Mouse (Mus musculus) layer of hippocampus, postnatal 14 days (tissue): Measurements from ENCODE around the gene Cyp8b1. TPM values are rescaled to one million over a fixed set of nuclear protein-coding genes. Genes with fewer than 3 reads are reported as not detected.

Source experiments
- DNase-seq, 2 experiments: peaks; one replicate each; pipeline ENCODE4 v3.0.0; 2021 to 2022; ENCODE audit warnings: low spot score in 2 of 2, mixed read lengths in 1 of 2
- total RNA-seq, 2 experiments: library from RNA; stranded (reverse); gene quantifications; 2 replicates each; pipeline ENCODE4 v1.2.3; 2021

The Cyp8b1 gene
- total RNA-seq, 2 experiments from 2014 or later = not detected

DNA sequence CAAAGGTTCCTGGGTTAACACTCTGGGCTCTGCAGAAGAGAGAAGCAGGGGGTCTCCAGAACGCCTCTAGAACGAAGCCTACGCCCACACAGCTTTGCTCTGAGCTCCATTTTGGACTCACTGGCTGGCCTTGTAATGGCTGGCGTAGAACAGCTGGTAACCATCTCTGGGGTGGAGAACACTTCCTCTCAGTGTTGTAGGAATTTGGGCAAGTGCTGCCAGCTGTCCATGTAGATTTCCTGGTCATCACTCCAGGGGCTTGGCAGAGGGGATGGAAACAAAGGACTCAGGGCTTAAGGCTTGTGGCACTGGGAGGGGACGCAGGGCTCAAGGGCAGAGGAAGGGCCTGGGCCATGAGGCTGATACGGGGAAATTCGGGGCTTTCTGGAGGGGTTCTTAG is 21.7 kb downstream of the Cyp8b1 start:
- DNase-seq = no peak

- DNase-seq = no peak
Measured at GRCm38 (mm10) chr9:121892057-121892687, 23.9 kb downstream of the Cyp8b1 start.

DNA sequence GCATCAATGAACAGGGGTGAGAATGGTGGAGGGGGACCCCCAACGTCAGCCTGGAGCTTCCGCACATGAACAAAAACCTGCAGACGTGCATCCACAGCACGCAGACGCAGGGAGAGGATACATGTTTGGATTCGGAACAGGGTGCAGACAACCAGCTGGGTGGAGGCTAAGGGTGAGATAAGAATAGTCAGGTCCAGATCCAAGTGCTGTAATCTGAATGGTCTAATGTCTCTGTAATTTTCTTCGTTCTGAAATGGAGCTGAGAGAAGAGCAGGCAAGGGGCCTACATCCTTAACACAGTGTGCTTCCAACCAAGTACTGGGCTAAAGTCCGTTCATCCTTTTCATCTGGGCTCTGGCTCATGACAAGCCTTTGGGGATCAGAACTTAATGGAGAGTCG is 24.8 kb downstream of the Cyp8b1 start:
- DNase-seq = no peak

DNA sequence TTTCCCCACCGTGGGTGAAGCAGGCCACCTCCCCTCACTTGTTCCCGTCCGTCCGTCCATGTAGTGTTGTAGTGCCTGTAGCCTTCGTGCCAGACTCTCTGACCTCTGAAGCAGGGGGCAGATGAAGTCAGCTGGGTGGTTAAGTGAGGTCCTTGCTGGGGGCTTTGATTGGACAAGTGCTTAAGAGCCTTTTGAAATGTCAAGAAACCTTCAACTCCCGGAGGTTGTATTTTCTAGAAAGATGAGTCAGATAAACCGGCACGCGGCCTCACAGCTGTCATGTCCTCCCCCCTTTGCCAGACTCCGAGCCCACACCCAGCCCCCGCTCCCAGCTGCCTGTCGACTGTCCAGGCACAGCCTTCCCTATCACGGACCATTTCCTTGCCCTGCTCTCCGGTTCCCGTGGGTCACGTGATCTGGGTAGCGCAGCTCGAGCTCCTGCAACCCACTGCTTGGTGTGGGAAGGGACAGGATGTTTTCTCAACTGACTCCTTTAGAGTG is 25.6 kb downstream of the Cyp8b1 start:
- peak in 1 of 2 experiments; percentile 16 for DNase-seq

- no peak for DNase-seq
Measured at GRCm38 (mm10) chr9:121889927-121890440, 26.1 kb downstream of the Cyp8b1 start.

- DNase-seq = no peak
Measured at GRCm38 (mm10) chr9:121882015-121882457, 34.1 kb downstream of the Cyp8b1 start.

- peak in 1 of 2 experiments; percentile 52 for DNase-seq
Measured at GRCm38 (mm10) chr9:121881301-121881700, 34.8 kb downstream of the Cyp8b1 start.

GRCm38 (mm10) chr9:121880840-121881239 is 35.3 kb downstream of the Cyp8b1 start:
- peak; percentile 59 to 61 for DNase-seq

- peak; percentile 56 to 80 for DNase-seq
Measured at GRCm38 (mm10) chr9:121877052-121877740, 38.9 kb downstream of the Cyp8b1 start.

DNA sequence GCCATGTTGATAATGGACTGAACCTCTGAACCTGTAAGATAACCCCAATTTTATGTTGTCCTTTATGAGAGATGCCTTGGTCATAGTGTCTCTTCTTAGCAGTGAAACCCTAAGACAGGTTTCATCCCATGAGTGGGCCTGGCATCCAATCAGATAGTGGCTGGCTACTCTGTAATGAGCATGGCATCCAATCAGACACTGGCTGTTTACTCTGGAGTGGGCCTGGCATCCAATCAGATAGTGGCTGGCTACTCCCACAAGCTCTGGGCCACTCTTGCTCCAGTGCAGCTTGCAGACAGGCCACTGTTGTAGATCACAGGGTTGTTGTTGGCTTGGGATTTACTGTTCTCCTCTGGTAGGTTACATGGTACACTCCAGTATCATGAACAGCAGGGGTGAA is 42.5 kb downstream of the Cyp8b1 start:
- no peak for DNase-seq

GRCm38 (mm10) chr9:121872062-121872683 is 43.9 kb downstream of the Cyp8b1 start:
- no peak for DNase-seq

GRCm38 (mm10) chr9:121869973-121870515 is 46.1 kb downstream of the Cyp8b1 start:
- DNase-seq = no peak

DNA sequence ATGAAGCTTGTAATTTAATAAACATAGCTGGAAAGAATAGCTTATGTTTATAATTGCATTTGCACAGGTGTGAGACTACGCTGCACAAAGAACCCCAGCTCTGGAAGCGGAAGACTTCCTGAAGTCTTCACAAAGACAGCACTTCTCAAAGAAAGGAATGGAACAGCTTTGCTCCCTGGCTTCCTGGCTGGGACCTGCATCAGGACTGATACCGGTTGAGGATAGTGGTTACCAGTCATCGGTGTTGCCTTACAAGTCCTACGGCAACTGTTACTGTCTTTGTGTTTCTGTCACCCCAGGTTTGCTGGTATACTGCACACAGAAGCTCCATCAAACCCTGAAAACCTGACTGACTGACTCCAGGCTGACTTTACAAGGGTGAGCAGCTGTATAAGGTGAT is 46.7 kb downstream of the Cyp8b1 start:
- DNase-seq = no peak

DNA sequence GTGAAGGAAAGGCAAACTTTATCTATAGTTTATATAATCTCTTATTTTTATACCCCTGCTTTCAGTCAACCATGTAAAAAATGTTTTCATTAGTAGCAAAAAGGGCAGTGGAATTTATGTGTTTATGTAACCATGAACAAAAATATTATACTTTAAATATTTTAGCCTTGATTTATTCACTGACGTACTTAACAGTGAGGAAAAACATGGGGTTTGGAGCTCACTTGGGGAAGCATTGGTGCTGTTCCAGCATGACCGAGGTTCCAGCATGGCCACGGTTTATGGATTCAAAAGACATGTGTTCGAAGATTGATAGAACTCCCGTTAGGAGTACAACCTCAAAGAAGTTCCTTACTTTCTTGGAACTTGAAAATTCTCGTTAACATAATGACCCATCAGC is 47.9 kb downstream of the Cyp8b1 start:
- DNase-seq = no peak

DNA sequence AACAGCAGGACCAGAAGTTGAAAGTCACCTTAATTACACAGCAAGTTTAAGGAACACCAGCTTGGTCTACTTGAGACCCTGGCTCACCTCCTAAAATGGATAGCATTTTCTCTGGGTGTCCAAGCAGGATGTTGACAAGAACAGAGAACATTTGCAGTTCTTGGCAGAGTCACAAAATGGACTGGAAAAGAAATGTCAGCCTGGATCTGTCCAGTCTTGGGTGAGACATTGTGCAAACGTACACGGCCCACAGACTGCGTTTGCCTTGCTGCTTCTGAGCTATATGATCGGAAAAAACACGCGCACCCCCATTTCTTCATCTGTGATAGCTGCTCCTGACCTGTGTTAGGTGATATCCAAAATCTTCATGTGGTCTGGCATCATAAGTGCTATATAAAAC is 48.5 kb downstream of the Cyp8b1 start:
- no peak for DNase-seq

DNA sequence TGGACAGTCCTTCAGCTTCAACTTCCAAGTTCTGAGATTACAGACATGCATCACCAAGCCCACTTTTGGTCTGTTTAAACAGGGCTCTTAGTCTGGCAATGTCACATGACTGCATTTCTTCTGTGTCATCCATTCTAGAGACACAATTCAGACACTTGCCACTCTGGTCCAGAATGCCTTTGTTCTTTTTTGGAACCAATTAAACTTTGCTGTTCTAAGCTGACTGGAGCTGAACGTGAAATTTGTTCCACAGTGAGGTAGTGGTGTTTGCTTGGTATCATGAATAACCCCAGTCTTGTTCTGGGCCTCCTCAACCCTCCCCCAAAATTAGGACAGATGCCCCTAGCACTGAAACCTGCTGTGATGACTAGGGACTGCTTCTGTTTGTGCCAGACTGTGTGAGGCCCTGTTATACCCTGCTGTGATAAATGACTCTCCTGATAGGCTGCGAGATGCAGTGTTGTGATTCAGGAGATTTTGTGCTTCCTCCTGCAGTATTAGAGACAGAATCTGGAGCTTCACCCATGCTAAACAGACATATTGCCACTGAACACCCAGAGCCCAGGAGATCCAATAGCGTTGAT is 50.6 kb downstream of the Cyp8b1 start:
- DNase-seq = no peak

DNA sequence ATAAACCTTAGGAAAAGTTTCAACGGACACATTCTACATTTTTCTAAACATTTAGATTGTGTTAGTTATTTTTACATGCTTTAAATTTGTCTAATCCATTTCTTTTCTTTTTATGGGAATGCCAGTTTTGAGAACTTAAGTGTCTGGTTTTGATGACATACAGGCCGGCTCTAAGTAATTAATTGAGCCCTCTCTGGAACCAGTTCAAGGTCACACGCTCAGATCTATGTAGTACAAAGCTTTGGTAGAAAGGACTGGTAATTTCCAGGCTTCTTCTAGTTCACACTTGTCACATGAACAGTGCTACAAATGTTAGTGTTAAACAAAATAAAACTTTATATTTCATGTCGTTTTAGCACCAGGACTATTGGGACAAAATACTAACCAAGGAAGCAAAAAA is 51.3 kb downstream of the Cyp8b1 start:
- DNase-seq = no peak
